Mouse (Mus musculus) lung, postnatal 0 days (tissue): ENCODE measurements around the gene Syne3. TPM values are rescaled to one million over a fixed set of nuclear protein-coding genes. Genes with fewer than 3 reads are reported as not detected.

Experiments
- ATAC-seq: fragments of 200-750 bp; cut with Nextera tagmentation; 2 replicates; pipeline ENCODE4 v1.8.0; 2017; ENCODE audit warnings: moderate library complexity
- DNase-seq: peaks from one replicate; pipeline ENCODE4 v3.0.0-alpha.2; 2016; ENCODE audit warnings: low spot score
- H3K27ac ChIP-seq: fragments of 300-500 bp; sonication (generic); 2 replicates; pipeline ENCODE4 v1.5.1; 2014; ENCODE audit warnings: antibody characterized with exemption, mild to moderate bottlenecking, low read length, mixed read lengths
- H3K27me3 ChIP-seq: fragments of 300-500 bp; sonication (generic); replicated peaks from 2 replicates; pipeline ENCODE4 v1.6.1; 2014; ENCODE audit warnings: low read length, mixed read lengths; ENCODE audit not compliant: insufficient read depth
- H3K36me3 ChIP-seq: fragments of 300-500 bp; sonication (generic); 2 replicates; pipeline ENCODE4 v1.6.1; 2014; ENCODE audit warnings: low read length, mixed read lengths; ENCODE audit not compliant: insufficient read depth
- H3K4me1 ChIP-seq: fragments of 300-500 bp; sonication (generic); 2 replicates; pipeline ENCODE4 v1.6.1; 2014; ENCODE audit warnings: antibody characterized with exemption, low read depth, low read length, mixed read lengths; ENCODE audit not compliant: insufficient read depth
- H3K4me2 ChIP-seq: fragments of 300-500 bp; sonication (generic); replicated peaks from 2 replicates; pipeline ENCODE4 v1.6.1; 2014; ENCODE audit warnings: low read depth, mild to moderate bottlenecking, low read length, moderate library complexity, mixed read lengths
- H3K4me3 ChIP-seq: fragments of 300-500 bp; sonication (generic); 2 replicates; pipeline ENCODE4 v1.5.1; 2014; ENCODE audit warnings: low read depth, low read length
- H3K9ac ChIP-seq: fragments of 300-500 bp; sonication (generic); replicated peaks from 2 replicates; pipeline ENCODE4 v1.6.1; 2014; ENCODE audit warnings: low read depth, mild to moderate bottlenecking
- H3K9me3 ChIP-seq: fragments of 300-500 bp; sonication (generic); 2 replicates; pipeline ENCODE4 v1.6.1; 2016; ENCODE audit warnings: low read length, mixed read lengths
- CTCF ChIP-seq: IDR thresholded peaks from 2 replicates; pipeline ENCODE4 v1.5.1; 2016; ENCODE audit warnings: antibody characterized with exemption, mild to moderate bottlenecking
- EP300 ChIP-seq: IDR thresholded peaks from 2 replicates; pipeline ENCODE4 v1.6.1; 2016; ENCODE audit warnings: antibody characterized with exemption, mild to moderate bottlenecking, control low read depth
- WGBS: fragments of 180-500 bp; shearing (Covaris S2); extraction: QIAGEN DNeasy Blood & Tissue Kit; methylation state at CpG from one replicate; pipeline ENCODE4 v1.1.7; 2014; 5-methylcytosine and 5-hydroxymethylcytosine counted together
- polyA plus RNA-seq: library from polyadenylated mRNA; unstranded; fragments of >200 nt; fragmentation: Nextera tagmentation; extraction: Ambion mirVana; gene quantifications from 2 replicates; pipeline ENCODE4 v1.2.1, GENCODE M21; 2015

Syne3 gene
- polyA plus RNA-seq, 1 experiment from 2014 or later: 1.2 TPM

- no peaks in the 10 kb centered on the region for H3K36me3 ChIP-seq
- H3K4me3 ChIP-seq: no peak overlapping the region
- no peaks in the 10 kb centered on the region for H3K4me1 ChIP-seq
- H3K4me2 ChIP-seq: no peak overlapping the region
- no peak for ATAC-seq
- no peaks in the 10 kb centered on the region for H3K9me3 ChIP-seq
- no peaks in the 10 kb centered on the region for H3K27me3 ChIP-seq
- WGBS: 63% methylated on average over 9 of the region's 9 CpGs
- H3K9ac ChIP-seq: no peak overlapping the region
- TF ChIP-seq CTCF: no peak
- TF ChIP-seq EP300: no peak
- H3K27ac ChIP-seq: no peak overlapping the region
- no peak for DNase-seq
These were observed 40.4 kb downstream of the Syne3 start for GRCm38 (mm10) chr12:104969177-104969576.

- no peak overlapping the region for H3K27ac ChIP-seq
These were observed 44.4 kb downstream of the Syne3 start for GRCm38 (mm10) chr12:104964953-104965911.

GRCm38 (mm10) chr12:104960421-104960820 lies 49.2 kb downstream of the Syne3 start:
- Histone ChIP-seq H3K9ac (no peak overlapping the region), H3K27me3 (no peaks in the 10 kb centered on the region), H3K27ac (no peak overlapping the region), H3K4me3 (no peak overlapping the region), H3K4me2 (no peak overlapping the region), H3K36me3 (no peaks in the 10 kb centered on the region), H3K9me3 (no peaks in the 10 kb centered on the region), H3K4me1 (no peaks in the 10 kb centered on the region)
- DNase-seq: no peak
- TF ChIP-seq CTCF: no peak
- TF ChIP-seq EP300: no peak
- no peak for ATAC-seq

More at GRCm38 (mm10) chr12:104964953-104965911, 44.4 kb downstream of the Syne3 start:
- ATAC-seq (peak; percentile 75), DNase-seq (peak; percentile 53)
- TF ChIP-seq CTCF (no peak), EP300 (no peak)
- Histone ChIP-seq H3K36me3 (no peaks in the 10 kb centered on the region), H3K27me3 (no peaks in the 10 kb centered on the region), H3K9ac (no peak overlapping the region), H3K4me1 (no peaks in the 10 kb centered on the region), H3K4me2 (no peak overlapping the region), H3K4me3 (no peak overlapping the region), H3K9me3 (no peaks in the 10 kb centered on the region)
- WGBS: 25% methylated on average over 7 of the region's 7 CpGs

GRCm38 (mm10) chr12:104959966-104960365 lies 49.6 kb downstream of the Syne3 start:
- ATAC-seq (no peak), DNase-seq (no peak)
- no peak for TF ChIP-seq EP300
- TF ChIP-seq CTCF: no peak
- H3K27me3 ChIP-seq: no peaks in the 10 kb centered on the region
- no peaks in the 10 kb centered on the region for H3K4me1 ChIP-seq
- no peak overlapping the region for H3K4me2 ChIP-seq
- H3K27ac ChIP-seq: no peak overlapping the region
- no peaks in the 10 kb centered on the region for H3K36me3 ChIP-seq
- no peak overlapping the region for H3K4me3 ChIP-seq
- WGBS: 65% methylated on average over 9 of the region's 9 CpGs
- H3K9ac ChIP-seq: no peak overlapping the region
- H3K9me3 ChIP-seq: no peaks in the 10 kb centered on the region

- no peaks in the 10 kb centered on the region for H3K9me3 ChIP-seq
- 59% methylated on average over 11 of the region's 11 CpGs for WGBS
- no peak overlapping the region for H3K4me3 ChIP-seq
- H3K4me2 ChIP-seq: no peak overlapping the region
- no peaks in the 10 kb centered on the region for H3K36me3 ChIP-seq
- no peak overlapping the region for H3K9ac ChIP-seq
- H3K4me1 ChIP-seq: no peaks in the 10 kb centered on the region
- H3K27me3 ChIP-seq: no peaks in the 10 kb centered on the region
- no peak for DNase-seq
- H3K27ac ChIP-seq: no peak overlapping the region
- ATAC-seq: no peak
- no peak for TF ChIP-seq CTCF
- no peak for TF ChIP-seq EP300
These were observed 51.3 kb downstream of the Syne3 start for GRCm38 (mm10) chr12:104958263-104958662.

GRCm38 (mm10) chr12:104957165-104957564 lies 52.4 kb downstream of the Syne3 start:
- H3K4me1 ChIP-seq: no peaks in the 10 kb centered on the region
- no peak for TF ChIP-seq EP300
- TF ChIP-seq CTCF: no peak
- ATAC-seq (no peak), DNase-seq (no peak)
- no peak overlapping the region for H3K4me3 ChIP-seq
- H3K9ac ChIP-seq: no peak overlapping the region
- no peaks in the 10 kb centered on the region for H3K9me3 ChIP-seq
- H3K36me3 ChIP-seq: no peaks in the 10 kb centered on the region
- H3K4me2 ChIP-seq: no peak overlapping the region
- WGBS: 96% methylated on average over 1 of the region's 1 CpGs
- H3K27me3 ChIP-seq: no peaks in the 10 kb centered on the region
- no peak overlapping the region for H3K27ac ChIP-seq
